Mouse (Mus musculus) lung, postnatal 0 days (tissue): ENCODE data around the gene Hcar2. TPM values are rescaled to one million over a fixed set of nuclear protein-coding genes. Genes with fewer than 3 reads are reported as not detected.

Experiments used
- ATAC-seq: fragments of 200-750 bp; cut with Nextera tagmentation; 2 replicates; pipeline ENCODE4 v1.8.0; 2017; ENCODE audit warnings: moderate library complexity
- DNase-seq: peaks from one replicate; pipeline ENCODE4 v3.0.0-alpha.2; 2016; ENCODE audit warnings: low spot score
- H3K27ac ChIP-seq: fragments of 300-500 bp; sonication (generic); 2 replicates; pipeline ENCODE4 v1.5.1; 2014; ENCODE audit warnings: antibody characterized with exemption, mild to moderate bottlenecking, low read length, mixed read lengths
- H3K27me3 ChIP-seq: fragments of 300-500 bp; sonication (generic); replicated peaks from 2 replicates; pipeline ENCODE4 v1.6.1; 2014; ENCODE audit warnings: low read length, mixed read lengths; ENCODE audit not compliant: insufficient read depth
- H3K36me3 ChIP-seq: fragments of 300-500 bp; sonication (generic); 2 replicates; pipeline ENCODE4 v1.6.1; 2014; ENCODE audit warnings: low read length, mixed read lengths; ENCODE audit not compliant: insufficient read depth
- H3K4me1 ChIP-seq: fragments of 300-500 bp; sonication (generic); 2 replicates; pipeline ENCODE4 v1.6.1; 2014; ENCODE audit warnings: antibody characterized with exemption, low read depth, low read length, mixed read lengths; ENCODE audit not compliant: insufficient read depth
- H3K4me2 ChIP-seq: fragments of 300-500 bp; sonication (generic); replicated peaks from 2 replicates; pipeline ENCODE4 v1.6.1; 2014; ENCODE audit warnings: low read depth, mild to moderate bottlenecking, low read length, moderate library complexity, mixed read lengths
- H3K4me3 ChIP-seq: fragments of 300-500 bp; sonication (generic); 2 replicates; pipeline ENCODE4 v1.5.1; 2014; ENCODE audit warnings: low read depth, low read length
- H3K9ac ChIP-seq: fragments of 300-500 bp; sonication (generic); replicated peaks from 2 replicates; pipeline ENCODE4 v1.6.1; 2014; ENCODE audit warnings: low read depth, mild to moderate bottlenecking
- H3K9me3 ChIP-seq: fragments of 300-500 bp; sonication (generic); 2 replicates; pipeline ENCODE4 v1.6.1; 2016; ENCODE audit warnings: low read length, mixed read lengths
- CTCF ChIP-seq: IDR thresholded peaks from 2 replicates; pipeline ENCODE4 v1.5.1; 2016; ENCODE audit warnings: antibody characterized with exemption, mild to moderate bottlenecking
- EP300 ChIP-seq: IDR thresholded peaks from 2 replicates; pipeline ENCODE4 v1.6.1; 2016; ENCODE audit warnings: antibody characterized with exemption, mild to moderate bottlenecking, control low read depth
- WGBS: fragments of 180-500 bp; shearing (Covaris S2); extraction: QIAGEN DNeasy Blood & Tissue Kit; methylation state at CpG from one replicate; pipeline ENCODE4 v1.1.7; 2014; 5-methylcytosine and 5-hydroxymethylcytosine counted together
- polyA plus RNA-seq: library from polyadenylated mRNA; unstranded; fragments of >200 nt; fragmentation: Nextera tagmentation; extraction: Ambion mirVana; gene quantifications from 2 replicates; pipeline ENCODE4 v1.2.1, GENCODE M21; 2015

Gene Hcar2
- polyA plus RNA-seq, 1 experiment from 2014 or later: 3.7 TPM

DNA sequence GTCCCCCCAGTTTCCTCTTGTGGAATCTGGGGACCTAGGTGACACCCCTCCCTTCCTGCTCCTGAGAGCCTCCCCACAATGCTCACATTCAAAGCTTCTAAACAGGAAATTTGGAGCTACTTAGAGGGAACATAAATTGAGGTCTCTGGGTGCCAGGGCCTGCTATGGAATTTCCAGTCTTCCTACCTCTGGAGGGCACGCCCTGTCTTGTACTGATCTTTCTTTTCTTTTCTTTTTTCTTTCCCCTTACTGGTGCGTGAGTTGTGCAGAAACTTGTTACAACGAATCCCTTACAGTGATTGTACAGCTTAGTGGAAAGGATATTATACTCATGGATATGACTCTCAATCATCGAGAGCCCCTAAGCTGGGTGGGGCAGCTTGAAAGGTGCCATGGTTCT lies 4.3 kb upstream of the Hcar2 start:
- Histone ChIP-seq H3K27ac (no peak overlapping the region), H3K4me2 (no peak overlapping the region), H3K9me3 (no peaks in the 10 kb centered on the region), H3K9ac (no peak overlapping the region), H3K27me3 (no peaks in the 10 kb centered on the region), H3K36me3 (no peaks in the 10 kb centered on the region), H3K4me1 (no peaks in the 10 kb centered on the region), H3K4me3 (no peak overlapping the region)
- WGBS: 71% methylated on average over 4 of the region's 4 CpGs
- TF ChIP-seq CTCF: no peak
- TF ChIP-seq EP300: no peak
- ATAC-seq (no peak), DNase-seq (no peak)

GRCm38 (mm10) chr5:123866457-123866856 lies 1.2 kb upstream of the Hcar2 start:
- Histone ChIP-seq H3K27me3 (no peaks in the 10 kb centered on the region), H3K4me2 (no peak overlapping the region), H3K27ac (no peak overlapping the region), H3K9ac (no peak overlapping the region), H3K4me1 (no peaks in the 10 kb centered on the region), H3K36me3 (no peaks in the 10 kb centered on the region), H3K9me3 (no peaks in the 10 kb centered on the region), H3K4me3 (no peak overlapping the region)
- DNase-seq: no peak
- no peak for ATAC-seq
- 70% methylated on average over 4 of the region's 4 CpGs for WGBS
- TF ChIP-seq EP300 (no peak), CTCF (no peak)

DNA sequence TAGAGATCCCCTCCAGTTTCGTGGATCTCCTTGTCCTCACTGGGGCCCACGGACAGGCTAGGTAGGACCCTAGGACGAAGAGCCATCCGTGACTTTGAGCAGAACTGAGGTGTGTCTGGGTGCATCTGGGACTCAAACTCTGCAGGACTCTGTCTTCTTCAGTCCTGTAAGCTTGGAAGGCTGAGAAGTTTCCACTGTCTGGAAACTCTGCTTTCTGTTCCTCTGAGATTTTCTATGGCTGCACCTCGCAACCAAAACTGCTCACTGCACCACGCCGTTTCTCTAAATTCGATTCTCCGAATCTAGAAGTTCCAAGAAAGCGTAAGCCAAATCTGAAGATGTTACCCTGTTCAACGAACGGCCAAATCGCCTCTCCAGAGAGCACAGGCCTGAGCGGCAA lies 1.4 kb downstream of the Hcar2 start:
- no peak for DNase-seq
- H3K4me3 ChIP-seq: no peak overlapping the region
- H3K27ac ChIP-seq: no peak overlapping the region
- no peaks in the 10 kb centered on the region for H3K4me1 ChIP-seq
- 87% methylated on average over 14 of the region's 14 CpGs for WGBS
- no peak overlapping the region for H3K4me2 ChIP-seq
- no peaks in the 10 kb centered on the region for H3K36me3 ChIP-seq
- no peak for ATAC-seq
- no peak for TF ChIP-seq CTCF
- TF ChIP-seq EP300: no peak
- H3K27me3 ChIP-seq: no peaks in the 10 kb centered on the region
- H3K9me3 ChIP-seq: no peaks in the 10 kb centered on the region
- H3K9ac ChIP-seq: no peak overlapping the region

DNA sequence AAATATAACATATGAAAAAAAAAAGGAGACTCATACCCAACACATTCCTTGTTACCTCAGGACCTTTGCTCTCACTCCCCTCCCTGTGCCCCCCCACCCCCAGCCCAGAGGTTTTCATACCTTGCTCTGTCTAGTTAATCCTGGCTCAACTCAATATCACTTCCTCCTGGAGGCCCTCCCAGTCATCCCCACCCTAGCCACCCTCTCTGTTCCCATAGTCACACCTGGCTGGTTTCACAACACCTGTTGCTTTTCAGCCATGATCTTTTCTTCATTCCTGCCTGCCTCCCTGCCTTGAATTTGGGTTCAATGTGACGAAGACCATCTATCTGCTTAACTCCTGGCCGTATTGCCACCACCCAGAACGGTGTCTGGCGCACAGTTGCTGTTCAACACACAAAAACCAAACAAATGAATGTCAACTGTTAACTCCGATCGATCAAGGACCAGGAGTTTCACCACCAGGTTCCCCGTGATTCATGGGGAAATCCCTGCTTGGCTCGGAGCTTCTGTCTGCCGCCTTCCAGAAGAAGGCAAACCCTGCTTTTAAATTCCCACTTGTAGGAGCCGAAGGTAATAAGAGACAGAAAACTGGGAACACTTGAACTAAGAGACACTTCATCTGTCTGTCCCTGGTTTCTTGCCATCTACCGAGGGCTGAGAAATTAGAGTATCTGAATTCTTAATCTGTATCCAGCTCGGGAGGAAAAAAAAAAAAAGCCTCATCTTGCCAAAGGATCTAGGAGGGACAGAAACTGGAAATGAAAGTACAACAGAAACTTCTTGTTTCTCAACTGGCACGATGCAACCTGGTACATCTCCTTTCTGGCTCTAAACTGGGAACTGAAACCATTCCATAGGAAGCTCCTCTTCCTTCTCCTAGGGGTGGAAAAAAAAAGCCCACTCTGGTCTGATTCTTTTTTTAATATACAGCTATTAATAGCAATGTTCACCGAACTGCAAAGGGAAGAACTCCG lies 2.6 kb downstream of the Hcar2 start:
- Histone ChIP-seq H3K36me3 (no peaks in the 10 kb centered on the region), H3K27me3 (no peaks in the 10 kb centered on the region), H3K4me1 (no peaks in the 10 kb centered on the region), H3K9ac (no peak overlapping the region), H3K27ac (no peak overlapping the region), H3K4me3 (no peak overlapping the region), H3K9me3 (no peaks in the 10 kb centered on the region), H3K4me2 (peak overlapping the region; percentile 25)
- ATAC-seq (no peak; the same call in 1 of the 2 replicates), DNase-seq (peak; percentile 60)
- TF ChIP-seq CTCF: no peak
- no peak for TF ChIP-seq EP300
- WGBS: 56% methylated on average over 15 of the region's 15 CpGs

- no peak overlapping the region for H3K9ac ChIP-seq
- H3K27me3 ChIP-seq: no peaks in the 10 kb centered on the region
- no peak for DNase-seq
- H3K36me3 ChIP-seq: no peaks in the 10 kb centered on the region
- H3K9me3 ChIP-seq: no peaks in the 10 kb centered on the region
- WGBS: 53% methylated on average over 11 of the region's 11 CpGs
- H3K4me3 ChIP-seq: no peak overlapping the region
- H3K4me2 ChIP-seq: no peak overlapping the region
- H3K27ac ChIP-seq: no peak overlapping the region
- no peaks in the 10 kb centered on the region for H3K4me1 ChIP-seq
- ATAC-seq: no peak
- no peak for TF ChIP-seq EP300
- TF ChIP-seq CTCF: no peak
Observed at GRCm38 (mm10) chr5:123858798-123859197, 6.5 kb downstream of the Hcar2 start.

DNA sequence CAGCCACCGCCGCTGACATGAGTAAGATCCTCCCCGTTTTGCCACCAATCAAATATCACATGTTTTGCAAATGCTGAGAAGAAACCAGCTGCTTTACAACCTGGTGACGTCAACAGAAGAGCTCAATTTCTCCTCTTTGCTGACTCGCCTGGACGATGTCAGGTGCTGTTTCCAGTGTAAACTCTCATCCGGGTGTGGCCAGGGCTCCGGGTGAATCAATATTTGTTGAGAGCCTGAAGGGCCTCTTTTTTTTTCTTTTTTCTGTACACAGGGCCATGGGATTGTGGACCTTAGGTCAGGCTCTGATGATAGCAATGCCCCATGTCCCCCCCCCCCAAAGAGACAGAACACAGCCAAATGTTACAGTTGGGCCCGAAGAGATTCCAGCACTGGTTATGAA lies 10.8 kb downstream of the Hcar2 start:
- 50% methylated on average over 9 of the region's 9 CpGs for WGBS
- Histone ChIP-seq H3K9ac (no peak overlapping the region), H3K4me3 (no peak overlapping the region), H3K4me2 (no peak overlapping the region), H3K4me1 (no peaks in the 10 kb centered on the region), H3K36me3 (no peaks in the 10 kb centered on the region), H3K9me3 (no peaks in the 10 kb centered on the region), H3K27me3 (no peaks in the 10 kb centered on the region), H3K27ac (no peak overlapping the region)
- ATAC-seq: peak; percentile 53
- DNase-seq: peak; percentile 65
- TF ChIP-seq CTCF (no peak), EP300 (no peak)
